In genomic region chr3:90097928-90098327, GRCm38 (mm10) we compare ENCODE assay signal across 18 mouse cellular contexts. TPM values are rescaled to one million over a fixed set of nuclear protein-coding genes. Genes with fewer than 3 reads are reported as not detected.
DNase-seq lines count a peak whose midpoint lies in the region; ATAC-seq lines count a peak whose summit lies in the region.
"Had no signal": no experiment of that assay in that cellular context is flagged by ENCODE, and none has a peak within 500 bp of the region (broad histone marks: within the 10 kb centered on the region; RNA-seq: fewer than 3 reads in every experiment).

No protein-coding gene starts in this region.

- peak; percentile 75 for ATAC-seq in frontal cortex, adult (ENCODE audit: low TSS enrichment)
- ATAC-seq: forebrain, embryonic 14.5 days; midbrain, embryonic 15.5 days had no signal

- DNase-seq in frontal cortex, postnatal 25 days (ENCODE audit: low spot score in 2 of 2) = no peak
- peak; percentile 24 to 41 for DNase-seq in left cerebral cortex, adult 18-20 months (ENCODE audit: low spot score in 2 of 2)
- no peak for DNase-seq in left cerebral cortex, postnatal 4 days
- DNase-seq in right cerebral cortex, postnatal 36 days (ENCODE audit: low spot score in 2 of 2) = peak; percentile 18 to 32
- no peak for DNase-seq in right cerebral cortex, postnatal 10 days (ENCODE audit: low spot score in 2 of 2)
- DNase-seq in gastrocnemius, adult 18-20 months (ENCODE audit: low spot score) = no peak
- DNase-seq: adrenal gland, postnatal 14 days; cerebellum, adult 11-12 months; cerebellum, adult 9-11 months; embryo, embryonic 11 days; heart, adult 2 months; heart, postnatal 4 days; kidney, adult 11 months; kidney, postnatal 25 days; spleen, adult 18-20 months had no signal

- intact Hi-C loops in left cerebral cortex, postnatal 4 days (cut with DNase I) = no loop called here

RNA-seq across cellular contexts. Expression of gene Nup210l, which starts 6.0 kb away (rescaled TPM):
- total RNA-seq in left cerebral cortex, adult 18-20 months (2021) = under 1 TPM; 0.14 to 0.30 TPM
- under 1 TPM; 0.46 to 0.50 TPM for total RNA-seq in left cerebral cortex, postnatal 4 days (2021)
- total RNA-seq in gastrocnemius, adult 18-20 months (2021) = under 1 TPM in 1 of 2 experiments, not detected in 1; 0.05 TPM

RNA-seq across cellular contexts. Expression of gene Tpm3, which starts 25.5 kb away (rescaled TPM):
- 100 to 1,000 TPM; 183 to 206 TPM for total RNA-seq in left cerebral cortex, adult 18-20 months (2021)
- total RNA-seq in left cerebral cortex, postnatal 4 days (2021) = 100 to 1,000 TPM; 291 to 310 TPM
- total RNA-seq in gastrocnemius, adult 18-20 months (2021) = 100 to 1,000 TPM; 579 to 626 TPM

RNA-seq across cellular contexts. Expression of gene Ubap2l, which starts 45.5 kb away (rescaled TPM):
- total RNA-seq in left cerebral cortex, adult 18-20 months (2021) = 100 to 1,000 TPM; 163 to 176 TPM
- 100 to 1,000 TPM; 212 to 217 TPM for total RNA-seq in left cerebral cortex, postnatal 4 days (2021)
- total RNA-seq in gastrocnemius, adult 18-20 months (2021) = 10 to 100 TPM; 93.9 to 95.4 TPM

RNA-seq across cellular contexts. Expression of gene 4933434E20Rik, which starts 46.5 kb away (rescaled TPM):
- total RNA-seq in left cerebral cortex, adult 18-20 months (2021) = 100 to 1,000 TPM; 101 to 108 TPM
- 10 to 100 TPM; 72.3 to 83.5 TPM for total RNA-seq in left cerebral cortex, postnatal 4 days (2021)
- 10 to 100 TPM; 91.6 to 99.3 TPM for total RNA-seq in gastrocnemius, adult 18-20 months (2021)

Comparison
In these comparisons a context has a peak if more than half of its experiments do, and no peak if none do; other contexts are left out.
1. DNase-seq: peak in left cerebral cortex, adult 18-20 months (2 of 2) and right cerebral cortex, postnatal 36 days (2 of 2); none in frontal cortex, postnatal 25 days (0 of 2), left cerebral cortex, postnatal 4 days (single experiment), right cerebral cortex, postnatal 10 days (0 of 2) and gastrocnemius, adult 18-20 months (single experiment).